Mouse (Mus musculus): ENCODE results near the gene Rpl6. TPM values are rescaled to one million over a fixed set of nuclear protein-coding genes. Genes with fewer than 3 reads are reported as not detected.
A peak's percentile ranks its signal among the peaks of the same experiment; 100 is the strongest.
"Not testable (repeated sequence)": the region's sequence is repeated elsewhere in the genome, so short reads cannot be mapped to it uniquely, and the experiment has no call there.

Rpl6 gene
- polyA plus RNA-seq, 1 experiment from 2014 or later = 368 TPM

GRCm38 (mm10) chr5:121216584-121217312, 12.5 kb downstream of the Rpl6 start:
- not testable (repeated sequence) for H3K9ac ChIP-seq (replicated peaks; ENCODE audit: low read depth, low read length); H3K9me3 ChIP-seq (ENCODE audit: control insufficient read depth, low read length); H3K27ac ChIP-seq (ENCODE audit: low read depth, low read length); H3K27me3 ChIP-seq (ENCODE audit: control insufficient read depth, insufficient read depth, low read length); H3K4me2 ChIP-seq (ENCODE audit: low read depth, low read length); H3K36me3 ChIP-seq (ENCODE audit: control insufficient read depth, insufficient read depth, low read length); H3K4me1 ChIP-seq (ENCODE audit: control insufficient read depth, insufficient read depth, low read length); H3K4me3 ChIP-seq (ENCODE audit: low read depth, low read length); ATAC-seq (ENCODE audit: low read depth)
- 88% methylated on average over 9 of the region's 9 CpGs for WGBS

GRCm38 (mm10) chr5:121217313-121217634, 13.0 kb downstream of the Rpl6 start:
- no peak overlapping the region for H3K4me3 ChIP-seq (ENCODE audit: low read depth, low read length)
- no peaks in the 10 kb centered on the region for H3K27me3 ChIP-seq (ENCODE audit: control insufficient read depth, insufficient read depth, low read length)
- no peak overlapping the region for H3K27ac ChIP-seq (ENCODE audit: low read depth, low read length)
- H3K4me2 ChIP-seq (ENCODE audit: low read depth, low read length) = no peak overlapping the region
- no peak overlapping the region for H3K9ac ChIP-seq (replicated peaks; ENCODE audit: low read depth, low read length)
- no peaks in the 10 kb centered on the region for H3K9me3 ChIP-seq (ENCODE audit: control insufficient read depth, low read length)
- peaks cover 5% of the 10 kb centered on the region for H3K4me1 ChIP-seq (ENCODE audit: control insufficient read depth, insufficient read depth, low read length)
- 86% methylated on average over 2 of the region's 2 CpGs for WGBS
- H3K36me3 ChIP-seq (ENCODE audit: control insufficient read depth, insufficient read depth, low read length) = peaks cover 2% of the 10 kb centered on the region; the same call in 1 of the 2 replicates
- ATAC-seq (ENCODE audit: low read depth) = no peak

GRCm38 (mm10) chr5:121219190-121219589, 14.9 kb downstream of the Rpl6 start:
- no peak for ATAC-seq (ENCODE audit: low read depth)
- peaks cover 13% of the 10 kb centered on the region for H3K4me1 ChIP-seq (ENCODE audit: control insufficient read depth, insufficient read depth, low read length)
- peak overlapping the region; percentile 76; the same call in 1 of the 2 replicates for H3K4me2 ChIP-seq (ENCODE audit: low read depth, low read length)
- no peaks in the 10 kb centered on the region for H3K27me3 ChIP-seq (ENCODE audit: control insufficient read depth, insufficient read depth, low read length)
- 83% methylated on average over 1 of the region's 1 CpGs for WGBS
- H3K4me3 ChIP-seq (ENCODE audit: low read depth, low read length) = peak overlapping the region; percentile 100; the same call in 1 of the 2 replicates
- H3K9ac ChIP-seq (replicated peaks; ENCODE audit: low read depth, low read length) = no peak overlapping the region
- no peak overlapping the region for H3K27ac ChIP-seq (ENCODE audit: low read depth, low read length)
- H3K36me3 ChIP-seq (ENCODE audit: control insufficient read depth, insufficient read depth, low read length) = no peaks in the 10 kb centered on the region
- H3K9me3 ChIP-seq (ENCODE audit: control insufficient read depth, low read length) = no peaks in the 10 kb centered on the region

- peak within 1 kb of the TSS; percentile 98 for H3K9ac ChIP-seq (replicated peaks; ENCODE audit: low read depth, low read length)
- peak; percentile 82 for ATAC-seq (ENCODE audit: low read depth)
Measured at GRCm38 (mm10) chr5:121219980-121220731, 15.9 kb downstream of the Rpl6 start, which contains the start of gene Hectd4. Hectd4 (plus strand) TSS chr5:121220219.

GRCm38 (mm10) chr5:121220732-121221301, 16.5 kb downstream of the Rpl6 start:
- Histone ChIP-seq H3K27ac (ENCODE audit: low read depth, low read length) (peak overlapping the region; percentile 94), H3K9ac (replicated peaks; ENCODE audit: low read depth, low read length) (peak overlapping the region; percentile 98), H3K4me2 (ENCODE audit: low read depth, low read length) (peak overlapping the region; percentile 76), H3K4me3 (ENCODE audit: low read depth, low read length) (peak overlapping the region; percentile 100), H3K4me1 (ENCODE audit: control insufficient read depth, insufficient read depth, low read length) (peaks cover 13% of the 10 kb centered on the region), H3K9me3 (ENCODE audit: control insufficient read depth, low read length) (no peaks in the 10 kb centered on the region), H3K36me3 (ENCODE audit: control insufficient read depth, insufficient read depth, low read length) (no peaks in the 10 kb centered on the region), H3K27me3 (ENCODE audit: control insufficient read depth, insufficient read depth, low read length) (no peaks in the 10 kb centered on the region)
- WGBS = 0% methylated on average over 32 of the region's 38 CpGs
- ATAC-seq (ENCODE audit: low read depth) = peak; percentile 64

More at GRCm38 (mm10) chr5:121219980-121220731, 15.9 kb downstream of the Rpl6 start, which contains the start of gene Hectd4:
- Histone ChIP-seq H3K27ac (ENCODE audit: low read depth, low read length) (peak within 1 kb of the TSS; percentile 94), H3K27me3 (ENCODE audit: control insufficient read depth, insufficient read depth, low read length) (no peaks in the 10 kb centered on the region), H3K4me3 (ENCODE audit: low read depth, low read length) (peak within 1 kb of the TSS; percentile 100), H3K36me3 (ENCODE audit: control insufficient read depth, insufficient read depth, low read length) (no peaks in the 10 kb centered on the region), H3K9me3 (ENCODE audit: control insufficient read depth, low read length) (no peaks in the 10 kb centered on the region), H3K4me2 (ENCODE audit: low read depth, low read length) (peak within 1 kb of the TSS; percentile 76), H3K4me1 (ENCODE audit: control insufficient read depth, insufficient read depth, low read length) (peaks cover 13% of the 10 kb centered on the region)
- WGBS = under 1% methylated on average over 58 of the region's 90 CpGs

GRCm38 (mm10) chr5:121221328-121221850, 17.1 kb downstream of the Rpl6 start:
- Histone ChIP-seq H3K27ac (ENCODE audit: low read depth, low read length) (peak overlapping the region; percentile 94), H3K4me1 (ENCODE audit: control insufficient read depth, insufficient read depth, low read length) (peaks cover 13% of the 10 kb centered on the region), H3K36me3 (ENCODE audit: control insufficient read depth, insufficient read depth, low read length) (no peaks in the 10 kb centered on the region), H3K9me3 (ENCODE audit: control insufficient read depth, low read length) (no peaks in the 10 kb centered on the region), H3K27me3 (ENCODE audit: control insufficient read depth, insufficient read depth, low read length) (no peaks in the 10 kb centered on the region), H3K4me3 (ENCODE audit: low read depth, low read length) (peak overlapping the region; percentile 100), H3K4me2 (ENCODE audit: low read depth, low read length) (peak overlapping the region; percentile 76), H3K9ac (replicated peaks; ENCODE audit: low read depth, low read length) (peak overlapping the region; percentile 98)
- WGBS = 8% methylated on average over 23 of the region's 23 CpGs
- no peak for ATAC-seq (ENCODE audit: low read depth)

GRCm38 (mm10) chr5:121224020-121224419, 19.7 kb downstream of the Rpl6 start:
- H3K9ac ChIP-seq (replicated peaks; ENCODE audit: low read depth, low read length); H3K27me3 ChIP-seq (ENCODE audit: control insufficient read depth, insufficient read depth, low read length); ATAC-seq (ENCODE audit: low read depth); H3K9me3 ChIP-seq (ENCODE audit: control insufficient read depth, low read length); H3K4me3 ChIP-seq (ENCODE audit: low read depth, low read length); H3K4me2 ChIP-seq (ENCODE audit: low read depth, low read length); H3K36me3 ChIP-seq (ENCODE audit: control insufficient read depth, insufficient read depth, low read length); H3K27ac ChIP-seq (ENCODE audit: low read depth, low read length): not testable (repeated sequence)
- peaks cover 13% of the 10 kb centered on the region for H3K4me1 ChIP-seq (ENCODE audit: control insufficient read depth, insufficient read depth, low read length)
- WGBS = 96% methylated on average over 3 of the region's 4 CpGs

GRCm38 (mm10) chr5:121224856-121225255, 20.6 kb downstream of the Rpl6 start:
- Histone ChIP-seq H3K4me1 (ENCODE audit: control insufficient read depth, insufficient read depth, low read length) (peaks cover 13% of the 10 kb centered on the region), H3K27ac (ENCODE audit: low read depth, low read length) (no peak overlapping the region), H3K4me3 (ENCODE audit: low read depth, low read length) (no peak overlapping the region), H3K9me3 (ENCODE audit: control insufficient read depth, low read length) (no peaks in the 10 kb centered on the region), H3K4me2 (ENCODE audit: low read depth, low read length) (no peak overlapping the region), H3K9ac (replicated peaks; ENCODE audit: low read depth, low read length) (no peak overlapping the region), H3K27me3 (ENCODE audit: control insufficient read depth, insufficient read depth, low read length) (no peaks in the 10 kb centered on the region), H3K36me3 (ENCODE audit: control insufficient read depth, insufficient read depth, low read length) (no peaks in the 10 kb centered on the region)
- ATAC-seq (ENCODE audit: low read depth) = no peak
- WGBS = 87% methylated on average over 3 of the region's 3 CpGs

Measured in neural tube, embryonic 14.5 days (tissue).